Mouse (Mus musculus) forebrain, embryonic 11.5 days (tissue): ENCODE measurements around the gene Tmem132d. TPM values are rescaled to one million over a fixed set of nuclear protein-coding genes. Genes with fewer than 3 reads are reported as not detected.
"Not testable (repeated sequence)": the region's sequence is repeated elsewhere in the genome, so short reads cannot be mapped to it uniquely, and the experiment has no call there.

ENCODE experiments used
- ATAC-seq: fragments of 200-750 bp; cut with Nextera tagmentation; replicated peaks from 2 replicates; pipeline ENCODE4 v1.8.0; 2017; ENCODE audit warnings: moderate TSS enrichment; ENCODE audit not compliant: low FRiP score
- DNase-seq: peaks from one replicate; pipeline ENCODE4 v3.0.0-alpha.2; 2017; ENCODE audit warnings: low spot score
- H3K27ac ChIP-seq: fragments of 300-500 bp; sonication (generic); 2 replicates; pipeline ENCODE4 v1.5.1; 2014; ENCODE audit warnings: low read depth, low read length
- H3K27me3 ChIP-seq: fragments of 300-500 bp; sonication (generic); 2 replicates; pipeline ENCODE4 v1.6.1; 2014; ENCODE audit warnings: mild to moderate bottlenecking, low read length, mixed read lengths; ENCODE audit not compliant: control insufficient read depth, insufficient read depth
- H3K36me3 ChIP-seq: fragments of 300-500 bp; sonication (generic); 2 replicates; pipeline ENCODE4 v1.6.1; 2014; ENCODE audit warnings: mild to moderate bottlenecking, low read length, moderate library complexity, mixed read lengths; ENCODE audit not compliant: control insufficient read depth, insufficient read depth
- H3K4me1 ChIP-seq: fragments of 300-500 bp; sonication (generic); replicated peaks from 2 replicates; pipeline ENCODE4 v1.6.1; 2014; ENCODE audit warnings: low read length, mixed read lengths; ENCODE audit not compliant: control insufficient read depth, insufficient read depth
- H3K4me2 ChIP-seq: fragments of 300-500 bp; sonication (generic); 2 replicates; pipeline ENCODE4 v1.6.1; 2014; ENCODE audit warnings: low read depth, mild to moderate bottlenecking, low read length, moderate library complexity, mixed read lengths; ENCODE audit not compliant: severe bottlenecking
- H3K4me3 ChIP-seq: fragments of 300-500 bp; sonication (generic); 2 replicates; pipeline ENCODE4 v1.5.1; 2014; ENCODE audit warnings: low read depth, low read length
- H3K9ac ChIP-seq: fragments of 300-500 bp; sonication (generic); 2 replicates; pipeline ENCODE4 v1.6.1; 2014; ENCODE audit warnings: low read length
- H3K9me3 ChIP-seq: fragments of 300-500 bp; sonication (generic); 2 replicates; pipeline ENCODE4 v1.6.1; 2016; ENCODE audit warnings: low read length, mixed read lengths; ENCODE audit not compliant: control insufficient read depth
- WGBS: fragments of 180-500 bp; shearing (Covaris S2); extraction: QIAGEN DNeasy Blood & Tissue Kit; methylation state at CpG from one replicate; pipeline ENCODE4 v1.1.7; 2014; 5-methylcytosine and 5-hydroxymethylcytosine counted together
- polyA plus RNA-seq: library from polyadenylated mRNA; unstranded; fragments of >200 nt; fragmentation: Nextera tagmentation; extraction: Ambion mirVana; gene quantifications from 2 replicates; pipeline ENCODE4 v1.2.1, GENCODE M21; 2014

Gene Tmem132d
- polyA plus RNA-seq, 1 experiment from 2014 or later = 0.56 TPM

DNA sequence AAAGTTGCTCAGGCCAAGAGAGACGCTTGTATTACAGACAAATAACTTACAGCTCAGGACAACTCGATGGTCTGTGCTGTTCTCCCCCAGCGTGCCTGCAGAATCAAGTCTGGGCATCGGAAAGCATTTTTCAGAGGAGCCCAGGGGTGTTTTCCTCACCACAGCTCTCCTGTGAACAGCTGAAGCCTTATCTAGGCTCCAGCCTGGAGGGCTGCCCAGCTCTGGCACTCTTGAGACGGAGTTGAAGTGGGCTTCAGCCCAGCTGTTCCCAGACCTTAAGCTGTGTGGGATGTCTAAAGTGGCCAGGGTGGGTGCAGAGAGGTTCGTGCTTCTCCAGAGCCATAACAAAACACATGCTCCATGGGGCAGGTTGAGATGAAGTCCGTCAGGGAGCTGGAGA is 657.1 kb downstream of the Tmem132d start:
- no peak overlapping the region for H3K4me3 ChIP-seq
- H3K4me1 ChIP-seq = no peaks in the 10 kb centered on the region
- ATAC-seq (no peak), DNase-seq (no peak)
- no peak overlapping the region for H3K9ac ChIP-seq
- no peaks in the 10 kb centered on the region for H3K27me3 ChIP-seq
- no peaks in the 10 kb centered on the region for H3K9me3 ChIP-seq
- H3K4me2 ChIP-seq = no peak overlapping the region
- H3K36me3 ChIP-seq = no peaks in the 10 kb centered on the region
- 82% methylated on average over 7 of the region's 7 CpGs for WGBS
- no peak overlapping the region for H3K27ac ChIP-seq

DNA sequence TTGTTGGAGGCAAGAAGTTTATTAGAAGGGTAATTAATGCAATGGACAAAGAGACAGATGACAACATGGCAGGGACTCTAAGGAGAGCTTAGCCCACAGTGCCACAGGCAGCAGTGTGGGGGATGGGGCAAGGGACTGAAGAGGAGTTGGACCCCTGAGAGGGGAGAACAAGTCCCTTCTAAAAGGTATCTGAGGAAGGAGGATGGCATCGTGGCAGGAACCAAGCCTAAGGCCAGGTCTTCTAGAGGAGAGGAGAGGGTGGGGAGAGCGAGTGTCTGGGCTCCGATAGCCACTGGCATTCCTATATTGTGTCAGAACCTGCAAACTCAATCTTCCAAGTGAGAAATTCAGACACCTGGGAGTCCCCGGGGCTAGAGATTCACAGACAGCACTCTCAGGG is 674.3 kb downstream of the Tmem132d start:
- ATAC-seq (no peak), DNase-seq (no peak)
- 79% methylated on average over 4 of the region's 4 CpGs for WGBS
- no peak overlapping the region for H3K4me2 ChIP-seq
- no peaks in the 10 kb centered on the region for H3K36me3 ChIP-seq
- H3K4me1 ChIP-seq = no peaks in the 10 kb centered on the region
- no peak overlapping the region for H3K4me3 ChIP-seq
- H3K27me3 ChIP-seq = no peaks in the 10 kb centered on the region
- no peaks in the 10 kb centered on the region for H3K9me3 ChIP-seq
- H3K27ac ChIP-seq = no peak overlapping the region
- H3K9ac ChIP-seq = no peak overlapping the region

DNA sequence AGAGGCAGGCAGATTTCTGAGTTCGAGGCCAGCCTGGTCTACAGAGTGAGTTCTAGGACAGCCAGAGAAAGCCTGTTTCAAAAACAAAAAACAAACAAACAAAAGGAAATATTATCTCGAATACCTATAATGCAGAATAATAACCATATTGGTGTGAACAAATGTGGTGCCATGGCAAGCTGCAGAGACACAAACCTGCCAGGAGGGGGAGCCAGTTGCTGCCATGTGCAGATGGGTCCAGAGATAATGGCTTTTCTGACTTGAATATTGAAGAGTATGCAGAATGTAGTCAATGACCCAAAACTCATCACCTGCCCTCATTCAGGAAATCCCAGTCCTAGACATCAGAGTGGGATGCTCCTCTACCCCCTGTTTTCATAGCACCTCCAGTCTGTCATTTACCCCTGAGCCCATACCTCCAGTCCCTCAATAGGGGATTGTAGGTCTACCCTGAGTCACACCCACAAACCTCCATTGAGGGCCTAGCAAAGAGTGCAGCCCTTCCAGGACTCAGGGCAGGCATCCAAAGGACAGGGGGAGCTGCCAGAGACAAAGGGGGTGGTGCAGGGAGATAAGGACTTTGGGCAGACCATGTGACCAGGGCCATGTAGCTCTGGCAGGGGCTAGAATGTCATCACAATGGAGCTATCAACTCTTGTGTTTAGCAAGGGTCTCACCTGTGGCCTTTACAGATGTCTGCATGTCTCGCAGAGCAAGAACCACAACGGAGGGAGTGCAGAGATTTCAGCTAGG is 676.0 kb downstream of the Tmem132d start:
- Histone ChIP-seq H3K9me3 (no peaks in the 10 kb centered on the region), H3K4me3 (no peak overlapping the region), H3K27me3 (no peaks in the 10 kb centered on the region), H3K4me1 (no peaks in the 10 kb centered on the region), H3K9ac (no peak overlapping the region), H3K27ac (no peak overlapping the region), H3K36me3 (no peaks in the 10 kb centered on the region), H3K4me2 (no peak overlapping the region)
- DNase-seq (no peak), ATAC-seq (no peak)
- WGBS = 92% methylated on average over 4 of the region's 4 CpGs

DNA sequence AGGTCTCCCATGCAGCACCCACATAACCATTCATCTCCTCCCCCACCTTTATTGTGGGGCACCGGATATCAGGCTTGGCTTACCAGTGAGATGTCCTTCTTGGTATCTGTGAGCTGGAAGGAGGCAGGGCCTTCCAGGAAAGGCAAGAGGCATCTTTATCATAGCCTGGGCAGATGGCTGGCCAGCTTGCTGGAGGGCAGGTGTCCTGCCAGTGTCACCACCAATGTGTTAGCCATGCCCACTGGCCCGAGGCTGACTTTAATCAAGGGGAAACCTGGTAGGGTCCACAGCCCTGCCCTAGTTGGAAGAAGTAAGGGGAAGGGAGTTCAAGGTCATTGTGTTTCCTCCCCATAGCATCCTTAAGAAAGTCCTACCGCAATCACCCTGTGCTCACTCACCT is 676.9 kb downstream of the Tmem132d start:
- Histone ChIP-seq H3K27ac (no peak overlapping the region), H3K9me3 (no peaks in the 10 kb centered on the region), H3K9ac (no peak overlapping the region), H3K4me2 (no peak overlapping the region), H3K4me1 (peaks cover under 1% of the 10 kb centered on the region; the same call in 1 of the 2 replicates), H3K27me3 (no peaks in the 10 kb centered on the region), H3K4me3 (no peak overlapping the region), H3K36me3 (no peaks in the 10 kb centered on the region)
- no peak for ATAC-seq
- WGBS = 91% methylated on average over 3 of the region's 3 CpGs
- no peak for DNase-seq

DNA sequence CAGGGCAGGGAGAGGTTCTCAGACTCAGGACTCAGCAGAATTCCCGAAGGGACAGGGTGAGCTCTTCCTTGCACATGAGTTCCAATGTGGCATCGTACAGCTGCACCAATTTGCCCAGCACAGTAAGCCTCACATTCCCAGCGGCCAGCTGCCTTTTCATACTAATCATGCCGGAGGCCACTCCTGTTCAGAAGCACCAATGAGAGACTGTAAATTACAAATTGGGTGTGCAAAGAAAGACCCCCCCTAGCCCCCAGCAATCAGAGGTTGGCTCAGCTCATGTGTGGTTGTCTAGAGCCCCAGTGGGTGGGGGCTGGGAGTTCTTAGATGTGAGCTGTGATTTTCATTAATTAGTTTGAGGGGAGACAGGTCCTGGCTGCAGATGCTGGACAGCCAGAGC is 677.3 kb downstream of the Tmem132d start:
- H3K4me1 ChIP-seq = peaks cover 2% of the 10 kb centered on the region; the same call in 1 of the 2 replicates
- no peaks in the 10 kb centered on the region for H3K9me3 ChIP-seq
- WGBS = 79% methylated on average over 4 of the region's 4 CpGs
- H3K36me3 ChIP-seq = no peaks in the 10 kb centered on the region
- no peak overlapping the region for H3K4me3 ChIP-seq
- ATAC-seq (no peak), DNase-seq (no peak)
- no peak overlapping the region for H3K4me2 ChIP-seq
- no peaks in the 10 kb centered on the region for H3K27me3 ChIP-seq
- H3K9ac ChIP-seq = no peak overlapping the region
- no peak overlapping the region for H3K27ac ChIP-seq

DNA sequence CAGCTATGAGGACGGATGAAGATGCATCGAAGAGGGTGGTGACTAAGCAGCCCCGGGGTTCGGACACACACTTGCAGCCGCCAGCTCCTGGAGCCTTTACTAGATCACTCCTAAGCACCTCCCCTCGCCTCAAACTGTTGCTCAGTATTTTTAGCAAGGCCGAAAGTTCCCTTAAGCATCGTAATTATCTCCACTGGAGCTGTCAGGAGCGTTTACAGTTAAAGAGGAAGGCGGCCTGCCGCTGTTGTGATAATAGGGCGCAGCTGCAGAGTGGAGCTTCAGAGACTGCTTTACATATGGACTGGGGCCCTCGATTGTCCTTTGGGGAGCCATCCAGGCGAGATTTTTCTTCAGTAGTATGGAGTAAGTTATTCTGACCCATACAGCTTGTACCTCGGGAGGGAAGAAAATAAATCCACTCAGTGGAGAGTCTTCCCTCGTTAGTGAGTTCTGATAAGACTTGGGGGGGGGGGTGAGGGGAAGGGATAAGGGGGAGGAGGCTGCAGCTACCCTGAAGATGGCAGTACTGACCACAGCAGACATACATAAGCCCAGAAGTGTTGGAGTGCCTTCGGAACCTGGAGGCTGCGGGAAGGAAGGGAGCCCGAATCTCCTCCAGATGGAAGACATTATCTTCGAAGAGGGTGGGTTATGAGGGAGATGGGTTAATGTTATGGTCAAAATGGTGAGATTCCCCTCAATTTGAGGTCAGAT is 681.5 kb downstream of the Tmem132d start:
- H3K27ac ChIP-seq = no peak overlapping the region
- 0 out of 2 replicates have a peak, but pooled peaks have one; percentile 30 for ATAC-seq

DNA sequence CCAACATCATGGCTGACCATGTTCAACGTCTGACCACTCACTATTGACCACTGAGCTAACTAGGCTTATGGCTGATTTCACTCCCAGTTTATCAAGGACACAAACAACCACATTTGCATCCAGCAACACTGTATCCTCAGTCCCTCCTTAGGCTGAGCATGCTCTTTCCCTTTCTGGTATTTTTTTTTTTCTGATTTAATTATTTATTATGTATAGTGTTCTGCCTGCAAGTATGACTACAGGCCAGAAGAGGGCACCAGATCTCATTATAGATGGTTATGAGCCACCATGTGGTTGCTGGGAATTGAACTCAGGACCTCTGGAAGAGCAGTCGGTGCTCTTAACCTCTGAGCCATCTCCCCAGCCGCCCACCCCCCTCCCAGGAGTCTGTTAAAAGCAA is 683.3 kb downstream of the Tmem132d start:
- not testable (repeated sequence) for H3K27ac ChIP-seq, DNase-seq, H3K9ac ChIP-seq, H3K4me1 ChIP-seq, H3K9me3 ChIP-seq, H3K36me3 ChIP-seq, H3K4me3 ChIP-seq, H3K4me2 ChIP-seq, ATAC-seq, H3K27me3 ChIP-seq
- WGBS = 92% methylated on average over 3 of the region's 3 CpGs

More for the DNA sequence above, 681.5 kb downstream of the Tmem132d start:
- no peak overlapping the region for H3K9ac ChIP-seq
- H3K4me1 ChIP-seq = peaks cover 2% of the 10 kb centered on the region; the same call in 1 of the 2 replicates
- no peak overlapping the region for H3K4me2 ChIP-seq
- no peak overlapping the region for H3K4me3 ChIP-seq
- no peaks in the 10 kb centered on the region for H3K27me3 ChIP-seq
- WGBS = 35% methylated on average over 20 of the region's 20 CpGs
- H3K9me3 ChIP-seq = no peaks in the 10 kb centered on the region
- no peaks in the 10 kb centered on the region for H3K36me3 ChIP-seq
- DNase-seq = no peak

DNA sequence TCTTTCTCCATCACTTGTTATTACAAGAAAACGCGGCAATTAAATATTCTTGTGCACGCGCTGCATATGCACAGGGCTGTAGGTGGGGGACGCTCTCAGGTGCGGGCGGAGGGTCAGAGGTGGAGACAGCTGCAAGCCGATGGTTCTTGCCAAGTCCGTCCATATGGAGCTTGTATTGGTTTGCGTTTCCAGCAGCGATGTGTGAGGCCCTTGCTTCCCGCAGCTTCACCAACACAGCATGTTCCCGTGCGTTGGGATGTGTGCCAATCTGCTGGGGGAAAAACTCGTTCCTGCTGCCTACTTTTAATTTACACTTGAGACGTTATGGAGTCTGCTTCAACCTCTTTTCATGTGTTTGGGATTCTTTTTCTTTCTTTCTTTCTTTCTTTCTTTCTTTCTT is 691.5 kb downstream of the Tmem132d start:
- 92% methylated on average over 16 of the region's 16 CpGs for WGBS

More for the DNA sequence above, 691.5 kb downstream of the Tmem132d start:
- no peak overlapping the region for H3K4me2 ChIP-seq
- DNase-seq (no peak), ATAC-seq (no peak)
- H3K9me3 ChIP-seq = no peaks in the 10 kb centered on the region
- no peaks in the 10 kb centered on the region for H3K27me3 ChIP-seq
- H3K27ac ChIP-seq = no peak overlapping the region
- H3K4me1 ChIP-seq = no peaks in the 10 kb centered on the region
- H3K9ac ChIP-seq = no peak overlapping the region
- no peak overlapping the region for H3K4me3 ChIP-seq
- H3K36me3 ChIP-seq = no peaks in the 10 kb centered on the region
